Mouse (Mus musculus) liver, embryonic 18 days (tissue): ENCODE measurements around the gene Anapc7. TPM values are rescaled to one million over a fixed set of nuclear protein-coding genes. Genes with fewer than 3 reads are reported as not detected.

Source experiments
- polyA plus RNA-seq: library from polyadenylated mRNA; depleted of rRNA; stranded (reverse); fragments of >200 nt; gene quantifications from 2 replicates; pipeline ENCODE4 v1.2.3, GENCODE M21; 2012; rRNA removed

Gene Anapc7
- 10.0 and 11.7 TPM in 2 replicates for polyA plus RNA-seq

DNA sequence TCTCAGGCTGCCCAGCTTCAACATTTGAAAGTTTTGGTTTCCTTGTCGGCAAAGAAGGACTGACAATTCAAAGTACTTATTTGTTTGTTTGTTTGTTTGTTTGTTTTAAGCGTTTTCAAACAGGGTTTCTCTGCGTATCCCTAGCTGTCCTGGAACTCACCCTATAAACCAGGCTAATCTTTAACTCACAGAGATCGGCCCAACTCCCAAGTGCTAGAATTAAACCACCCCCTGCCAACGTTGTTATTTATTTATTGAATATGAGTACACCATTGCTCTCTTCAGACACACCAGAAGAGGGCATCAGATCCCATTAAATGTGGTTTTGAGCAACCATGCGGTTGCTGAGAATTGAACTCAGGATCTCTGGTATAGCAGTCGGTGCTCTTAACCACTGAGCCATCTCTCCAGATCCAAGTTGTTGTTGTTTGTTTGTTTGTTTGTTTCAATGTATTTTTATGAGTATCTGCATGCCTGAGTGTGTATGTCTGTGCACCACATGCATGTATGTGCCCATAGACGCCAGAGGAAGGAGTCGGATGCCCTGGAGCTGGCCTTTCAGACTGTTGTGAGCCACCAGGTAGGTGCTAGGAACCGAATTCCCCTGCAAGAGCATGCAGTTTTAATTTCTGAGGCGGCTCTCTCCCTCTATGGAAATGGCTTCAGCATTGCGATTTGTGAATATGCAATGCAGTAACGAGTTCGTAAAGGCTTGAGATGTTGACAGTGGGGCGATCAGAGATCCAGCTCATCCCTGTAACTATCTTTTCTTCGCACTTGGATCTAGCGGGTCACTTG lies at the start of gene Anapc7:
Gene Anapc7 (plus strand): TSS at position 423 of the 798 bp plus-strand sequence.

DNA sequence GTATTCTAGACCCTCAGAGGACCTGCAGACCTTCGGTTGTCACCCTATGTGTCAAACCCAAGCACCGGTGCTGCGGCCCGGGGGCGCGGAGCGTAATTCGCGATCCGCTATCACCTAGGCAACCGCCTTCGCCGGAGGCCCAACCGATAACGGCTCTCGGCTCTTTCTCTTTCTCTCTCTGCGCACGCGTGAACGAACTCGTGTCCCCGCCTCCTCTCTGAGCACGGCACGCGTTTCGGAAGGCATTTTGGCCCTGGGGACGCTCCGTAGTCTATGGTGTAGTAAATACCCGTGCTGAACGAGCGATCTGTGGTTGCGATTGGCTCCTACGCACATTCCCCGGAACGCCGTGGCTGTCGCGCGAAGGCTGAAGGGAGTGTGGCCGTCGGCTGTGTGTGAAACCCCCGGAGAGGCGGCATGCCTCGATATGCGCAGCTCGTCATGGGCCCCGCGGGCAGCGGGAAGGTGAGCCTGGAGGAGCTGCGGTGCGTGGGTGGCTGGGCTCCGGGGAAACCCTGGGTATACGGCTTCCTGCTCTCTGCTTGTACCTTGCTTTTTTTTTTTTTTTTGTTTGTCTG lies 49.2 kb upstream of the Anapc7 start, which contains the start of gene Fam216a:
Gene Fam216a (minus strand): TSS at position 173 of the 578 bp plus-strand sequence.

DNA sequence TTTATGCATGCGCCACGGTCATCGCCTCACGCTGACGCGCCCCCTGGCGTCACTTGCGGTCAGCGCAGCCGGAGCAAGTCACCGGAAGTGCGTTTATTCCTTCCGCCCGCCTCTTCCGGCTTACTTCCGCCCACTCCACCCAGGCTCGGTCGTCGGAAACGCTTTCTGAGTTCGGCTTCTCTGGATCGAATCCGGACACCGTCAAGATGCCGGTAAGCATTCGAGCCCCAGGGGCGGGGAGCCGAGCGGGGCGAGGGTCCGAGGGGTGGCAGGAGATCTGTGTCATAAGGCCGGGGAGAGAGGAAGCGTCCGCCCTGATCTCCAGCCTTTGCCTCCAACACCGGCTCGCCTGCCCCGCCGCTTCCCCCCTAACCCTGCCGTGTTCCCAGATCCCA lies 29.7 kb upstream of the Anapc7 start, which contains the start of gene Arpc3:
Gene Arpc3 (plus strand): TSS at position 93 of the 395 bp plus-strand sequence.

Other genes starting within 250 kb of the Anapc7 start
- gene Hvcn1, start 214.9 kb upstream of the Anapc7 start, polyA plus RNA-seq = 5.8 and 6.8 TPM in 2 replicates
- gene Tctn1, start 157.2 kb upstream of the Anapc7 start, polyA plus RNA-seq = 2.6 and 3.0 TPM in 2 replicates
- 7.6 and 10.1 TPM in 2 replicates for gene Pptc7, start 137.3 kb upstream of the Anapc7 start, polyA plus RNA-seq
- 2.7 and 3.0 TPM in 2 replicates for gene Rad9b, start 67.5 kb upstream of the Anapc7 start, polyA plus RNA-seq
- 47.9 and 55.7 TPM in 2 replicates for gene Vps29, start 67.3 kb upstream of the Anapc7 start, polyA plus RNA-seq
- gene Gpn3, start 49.8 kb upstream of the Anapc7 start, polyA plus RNA-seq = 24.4 and 29.1 TPM in 2 replicates
- gene Fam216a, start 49.3 kb upstream of the Anapc7 start, polyA plus RNA-seq = 13.8 and 14.0 TPM in 2 replicates
- 159 and 165 TPM in 2 replicates for gene Arpc3, start 29.8 kb upstream of the Anapc7 start, polyA plus RNA-seq
- 23.9 and 25.7 TPM in 2 replicates for gene Atp2a2, start 80.5 kb downstream of the Anapc7 start, polyA plus RNA-seq
- 1.7 TPM in 2 replicates for gene Ift81, start 192.8 kb downstream of the Anapc7 start, polyA plus RNA-seq
- gene P2rx7, start 222.2 kb downstream of the Anapc7 start, polyA plus RNA-seq = 2.0 and 2.3 TPM in 2 replicates